13 mouse cellular contexts compared by ENCODE assay signal in the genomic region with DNA sequence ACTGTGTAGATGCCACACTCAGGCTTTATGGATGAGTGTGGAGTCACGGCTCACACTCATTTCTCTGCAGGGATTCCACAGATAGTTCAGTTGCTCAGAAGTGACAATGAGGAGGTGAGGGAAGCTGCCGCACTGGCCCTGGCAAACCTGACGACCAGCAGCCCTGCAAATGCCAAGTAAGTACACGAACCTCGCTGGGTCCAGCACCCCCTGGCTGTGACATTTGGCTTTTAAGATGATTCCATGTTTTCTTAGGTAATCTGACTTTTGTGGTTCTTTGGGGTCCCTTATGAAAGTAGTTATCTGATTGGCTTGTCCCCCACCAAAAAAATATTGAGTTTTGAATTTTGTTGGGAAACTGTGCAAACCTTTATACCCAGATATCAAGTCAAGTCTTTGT.
DNase-seq lines count a peak whose midpoint lies in the region; ATAC-seq and TF ChIP-seq lines count a peak whose summit lies in the region.
"Had no signal": no experiment of that assay in that cellular context is flagged by ENCODE, and none has a peak within 500 bp of the region (broad histone marks: within the 10 kb centered on the region; RNA-seq: fewer than 3 reads in every experiment).

No protein-coding gene starts in this region.

- H3K79me2 ChIP-seq in liver, adult 2 months (ENCODE audit: control insufficient read depth, insufficient read depth, low read length) = no peaks in the 10 kb centered on the region
- no peaks in the 10 kb centered on the region for H3K79me2 ChIP-seq in MEL (ENCODE audit: control insufficient read depth, insufficient read depth, low read length, poor library complexity)

- H3K27me3 ChIP-seq in heart, embryonic 10.5 days (ENCODE audit: insufficient read depth, poor library complexity, severe bottlenecking) = peaks cover 10% of the 10 kb centered on the region
- H3K27me3 ChIP-seq in liver, adult 2 months (ENCODE audit: control insufficient read depth, insufficient read depth, low read length) = peaks cover 5% of the 10 kb centered on the region; the same call in 1 of the 2 replicates
- H3K27me3 ChIP-seq in liver, embryonic 11.5 days (replicated peaks; ENCODE audit: control insufficient read depth, insufficient read depth, low read length) = no peaks in the 10 kb centered on the region
- peaks cover 0 to 2% of the 10 kb centered on the region in 2 experiments; a peak in 2 of 4 replicates for H3K27me3 ChIP-seq in MEL (ENCODE audit: control insufficient read depth in 1 of 2, insufficient read depth in 2 of 2, low read length in 2 of 2)
- H3K27me3 ChIP-seq: kidney, embryonic 15.5 days had no signal

- no peaks in the 10 kb centered on the region for H3K4me1 ChIP-seq in heart, embryonic 10.5 days
- no peaks in the 10 kb centered on the region for H3K4me1 ChIP-seq in liver, adult 2 months (ENCODE audit: control insufficient read depth, insufficient read depth, low read length)
- no peaks in the 10 kb centered on the region for H3K4me1 ChIP-seq in liver, embryonic 11.5 days (replicated peaks; ENCODE audit: control insufficient read depth, insufficient read depth, low read length)
- peaks cover 0 to 4% of the 10 kb centered on the region in 2 experiments; a peak in 2 of 4 replicates for H3K4me1 ChIP-seq in MEL (ENCODE audit: control insufficient read depth in 1 of 2, insufficient read depth in 2 of 2, low read length in 2 of 2)
- H3K4me1 ChIP-seq: forebrain, embryonic 13.5 days; heart, embryonic 12.5 days; kidney, embryonic 15.5 days had no signal

- peak; percentile 12 for TF ChIP-seq RAD21 in MEL (IDR thresholded peaks at IDR 0.05; ENCODE audit: low read depth, low read length)

- no peak overlapping the region for H3K9ac ChIP-seq in liver, adult 2 months (ENCODE audit: low read depth, low read length)
- H3K9ac ChIP-seq in liver, embryonic 11.5 days (ENCODE audit: low read depth, low read length) = no peak overlapping the region
- no peak overlapping the region for H3K9ac ChIP-seq in MEL (ENCODE audit: control insufficient read depth, low read depth, low read length, poor library complexity, severe bottlenecking)
- H3K9ac ChIP-seq: forebrain, embryonic 13.5 days; heart, embryonic 12.5 days; hindbrain, embryonic 14.5 days; kidney, embryonic 15.5 days had no signal

- no peak overlapping the region for H3K4me3 ChIP-seq in heart, embryonic 10.5 days
- no peak overlapping the region for H3K4me3 ChIP-seq in liver, adult 2 months (ENCODE audit: insufficient read depth, low read depth, low read length)
- H3K4me3 ChIP-seq in liver, embryonic 11.5 days (ENCODE audit: low read depth, low read length) = no peak overlapping the region
- no peak overlapping the region for H3K4me3 ChIP-seq in MEL (ENCODE audit: control insufficient read depth in 1 of 2, insufficient read depth in 1 of 2, low read depth in 2 of 2, low read length in 2 of 2)
- H3K4me3 ChIP-seq: forebrain, embryonic 13.5 days; heart, embryonic 12.5 days; kidney, embryonic 15.5 days had no signal

- peak; percentile 22; the same call in 1 of the 2 replicates for TF ChIP-seq CTCF in liver, adult 2 months (IDR thresholded peaks at IDR 0.05; ENCODE audit: low read depth, low read length)
- peak in 2 of 3 experiments; percentile 21 to 35; a peak in 3 of 6 replicates for TF ChIP-seq CTCF in MEL (IDR thresholded peaks at IDR 0.05 in 2 of 3, conservative IDR thresholded peaks at IDR 0.05 in 1 of 3; ENCODE audit: control insufficient read depth in 1 of 3, insufficient read depth in 1 of 3, low read depth in 2 of 3, low read length in 3 of 3, poor library complexity in 1 of 3, severe bottlenecking in 1 of 3)

- TF ChIP-seq EP300 in MEL (IDR thresholded peaks at IDR 0.05; ENCODE audit: low read depth in 1 of 2, low read length in 2 of 2) = no peak

- H3K27ac ChIP-seq in heart, embryonic 10.5 days = no peak overlapping the region
- no peak overlapping the region for H3K27ac ChIP-seq in liver, adult 2 months (replicated peaks; ENCODE audit: insufficient read depth, low read depth, low read length)
- H3K27ac ChIP-seq in liver, embryonic 11.5 days (ENCODE audit: low read depth, low read length) = no peak overlapping the region
- no peak overlapping the region for H3K27ac ChIP-seq in MEL (ENCODE audit: control insufficient read depth, low read depth, low read length)
- H3K27ac ChIP-seq: forebrain, embryonic 13.5 days; hindbrain, embryonic 14.5 days had no signal

- 49% methylated on average over 5 of the region's 5 CpGs for WGBS in heart, embryonic 10.5 days
- 48% methylated on average over 5 of the region's 5 CpGs for WGBS in liver, adult 2 months
- WGBS in liver, embryonic 11.5 days = 53% methylated on average over 5 of the region's 5 CpGs

- no peak for TF ChIP-seq POLR2A in liver, adult 2 months (IDR thresholded peaks at IDR 0.05; ENCODE audit: extremely low read depth, insufficient read depth, low read length)
- TF ChIP-seq POLR2A in MEL (IDR thresholded peaks at IDR 0.05; ENCODE audit: control insufficient read depth in 1 of 2, insufficient read depth in 1 of 2, low read depth in 1 of 2, low read length in 2 of 2, poor library complexity in 1 of 2) = no peak

- peak; percentile 82 for DNase-seq in heart, adult 11 months
- DNase-seq in heart, embryonic 10.5 days (ENCODE audit: low spot score) = no peak
- no peak for DNase-seq in liver, adult 2 months (ENCODE audit: extremely low read depth, low read depth, low spot score)
- DNase-seq in liver, embryonic 11.5 days (ENCODE audit: low spot score) = no peak
- peak; percentile 18 for DNase-seq in 416B (ENCODE audit: low read depth)
- peak; percentile 7 for DNase-seq in MEL (ENCODE audit: low read depth, low spot score)
- no peak for DNase-seq in retina, postnatal 1 day
- DNase-seq: cerebellum, adult 2 months had no signal

- H3K9me3 ChIP-seq in heart, embryonic 10.5 days = no peaks in the 10 kb centered on the region
- H3K9me3 ChIP-seq in liver, embryonic 11.5 days (ENCODE audit: control insufficient read depth, low read length) = no peaks in the 10 kb centered on the region
- no peaks in the 10 kb centered on the region for H3K9me3 ChIP-seq in MEL (replicated peaks; ENCODE audit: insufficient read depth, low read length)
- H3K9me3 ChIP-seq: forebrain, embryonic 13.5 days; heart, embryonic 12.5 days; kidney, embryonic 15.5 days had no signal

- H3K4me2 ChIP-seq in liver, embryonic 11.5 days = no peak overlapping the region
- H3K4me2 ChIP-seq: forebrain, embryonic 13.5 days; heart, embryonic 12.5 days; hindbrain, embryonic 14.5 days; midbrain, embryonic 11.5 days had no signal

- ATAC-seq in liver, embryonic 11.5 days (replicated peaks; ENCODE audit: low FRiP score) = no peak
- ATAC-seq: forebrain, embryonic 13.5 days had no signal

- no peaks in the 10 kb centered on the region for H3K36me3 ChIP-seq in heart, embryonic 10.5 days
- no peaks in the 10 kb centered on the region for H3K36me3 ChIP-seq in liver, adult 2 months (ENCODE audit: control insufficient read depth, insufficient read depth, low read length)
- H3K36me3 ChIP-seq in liver, embryonic 11.5 days (ENCODE audit: control insufficient read depth, insufficient read depth, low read length) = no peaks in the 10 kb centered on the region
- peaks cover 0 to 6% of the 10 kb centered on the region in 2 experiments; a peak in 2 of 4 replicates for H3K36me3 ChIP-seq in MEL (ENCODE audit: control insufficient read depth in 1 of 2, insufficient read depth in 2 of 2, low read length in 2 of 2)
- H3K36me3 ChIP-seq: heart, embryonic 12.5 days; kidney, embryonic 15.5 days had no signal

TF ChIP-seq in MEL, 35 proteins besides CTCF, POLR2A, EP300 and RAD21:
- TF ChIP-seq MAFK (IDR thresholded peaks at IDR 0.05; ENCODE audit: borderline replicate concordance, low read depth, low read length) (no peak), UBTF (IDR thresholded peaks at IDR 0.05; ENCODE audit: borderline replicate concordance, insufficient read depth, low read depth, low read length) (no peak), ZC3H11A (IDR thresholded peaks at IDR 0.05; ENCODE audit: low read depth, low read length) (peak; percentile 18; the same call in 1 of the 2 replicates), MYC (IDR thresholded peaks at IDR 0.05; ENCODE audit: low read depth, low read length) (no peak), ZMIZ1 (IDR thresholded peaks at IDR 0.05; ENCODE audit: low read depth, low read length) (no peak), MYB (IDR thresholded peaks at IDR 0.05; ENCODE audit: low read depth, low read length) (no peak), ELF1 (IDR thresholded peaks at IDR 0.05; ENCODE audit: low read depth, low read length) (no peak), CHD1 (IDR thresholded peaks at IDR 0.05; ENCODE audit: low read depth, low read length) (no peak), SMC3 (IDR thresholded peaks at IDR 0.05; ENCODE audit: low read depth, low read length) (peak; percentile 47), JUND (IDR thresholded peaks at IDR 0.05; ENCODE audit: low read depth, low read length) (no peak), SIN3A (IDR thresholded peaks at IDR 0.05; ENCODE audit: low read length) (no peak), POLR2AphosphoS2 (IDR thresholded peaks at IDR 0.05; ENCODE audit: low read length) (no peak), TAL1 (IDR thresholded peaks at IDR 0.05; ENCODE audit: low read length) (no peak), RCOR1 (IDR thresholded peaks at IDR 0.05; ENCODE audit: low read depth, low read length) (no peak)

Comparison
In these comparisons a context has a peak if more than half of its experiments do, and no peak if none do; other contexts are left out.
1. DNase-seq: peak in heart, adult 11 months (single experiment), 416B (single experiment) and MEL (single experiment); none in heart, embryonic 10.5 days (single experiment), liver, adult 2 months (single experiment), liver, embryonic 11.5 days (single experiment) and retina, postnatal 1 day (single experiment).